Mouse (Mus musculus): ENCODE data around the gene Gm9046.
"Not testable (repeated sequence)": the region's sequence is repeated elsewhere in the genome, so short reads cannot be mapped to it uniquely, and the experiment has no call there.

Gene Gm9046

GRCm38 (mm10) chr10:118343155-118343554 is at the start of gene Gm9046:
Gm9046 (minus strand) TSS chr10:118343255.
- not testable (repeated sequence) for DNase-seq (ENCODE audit: low spot score)

DNA sequence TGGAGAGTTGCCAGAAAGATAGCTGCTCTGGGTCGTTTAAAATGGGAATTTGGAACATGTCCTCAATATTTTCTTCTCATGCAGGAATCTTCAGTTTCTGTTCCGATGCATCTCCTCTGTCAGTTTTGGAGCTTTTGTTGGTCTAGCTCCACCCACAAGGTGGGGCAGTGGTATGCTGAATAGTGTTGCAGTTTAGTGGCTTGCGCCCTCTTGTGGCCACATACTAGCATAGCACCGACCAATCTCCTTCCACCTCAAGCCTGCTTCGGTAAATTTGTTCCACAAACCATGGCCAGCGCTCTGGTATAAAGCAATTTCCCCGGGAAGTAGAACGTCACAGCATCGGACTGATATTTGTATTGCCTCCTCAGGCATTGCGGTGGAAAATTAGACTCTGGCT is 27.4 kb upstream of the Gm9046 start:
- peak; percentile 83 for DNase-seq (ENCODE audit: low spot score)

GRCm38 (mm10) chr10:118369518-118369917 is 26.5 kb upstream of the Gm9046 start:
- no peak for DNase-seq (ENCODE audit: low spot score)

DNA sequence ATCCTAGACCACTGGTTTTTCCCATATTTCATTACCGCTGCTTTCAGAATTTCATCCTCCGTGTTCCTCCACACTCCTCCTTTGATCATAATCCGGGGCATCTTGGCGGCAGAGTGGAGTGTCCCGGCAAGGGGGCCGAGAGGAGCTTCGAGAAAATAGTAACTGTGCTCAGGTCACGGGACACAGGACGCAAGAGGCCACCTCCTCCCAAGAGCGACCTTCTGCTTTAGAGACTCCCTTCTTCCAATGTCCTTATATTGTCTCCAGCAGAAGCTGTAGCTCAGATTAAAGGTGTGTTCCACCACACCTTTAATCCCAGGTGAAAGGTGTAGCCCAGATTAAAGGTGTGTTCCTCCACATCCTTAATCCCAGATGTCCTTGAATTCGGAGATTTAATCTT is 10.9 kb upstream of the Gm9046 start, which contains the start of gene Gm9049:
TSS of gene Gm9049 (minus strand) at position 101 of the 400 bp plus-strand sequence.
- not testable (repeated sequence) for DNase-seq (ENCODE audit: low spot score)

- DNase-seq (ENCODE audit: low spot score): not testable (repeated sequence)
Observed at GRCm38 (mm10) chr10:118348579-118348978, 5.5 kb upstream of the Gm9046 start, which contains the start of gene Gm9048. Gm9048 (minus strand) TSS chr10:118348679.

DNA sequence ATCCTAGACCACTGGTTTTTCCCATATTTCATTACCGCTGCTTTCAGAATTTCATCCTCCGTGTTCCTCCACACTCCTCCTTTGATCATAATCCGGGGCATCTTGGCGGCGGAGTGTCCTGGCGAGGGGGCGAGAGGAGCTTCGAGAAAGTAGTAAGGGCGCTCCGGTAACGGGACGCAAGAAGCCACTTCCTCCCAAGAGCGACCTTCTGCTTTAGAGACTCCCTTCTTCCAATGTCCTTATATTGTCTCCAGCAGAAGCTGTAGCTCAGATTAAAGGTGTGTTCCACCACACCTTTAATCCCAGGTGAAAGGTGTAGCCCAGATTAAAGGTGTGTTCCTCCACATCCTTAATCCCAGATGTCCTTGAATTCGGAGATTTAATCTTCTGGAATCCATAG is 5.3 kb downstream of the Gm9046 start, which contains the start of gene Gm9045:
TSS of gene Gm9045 (minus strand) at position 101 of the 400 bp plus-strand sequence.
- not testable (repeated sequence) for DNase-seq (ENCODE audit: low spot score)

DNA sequence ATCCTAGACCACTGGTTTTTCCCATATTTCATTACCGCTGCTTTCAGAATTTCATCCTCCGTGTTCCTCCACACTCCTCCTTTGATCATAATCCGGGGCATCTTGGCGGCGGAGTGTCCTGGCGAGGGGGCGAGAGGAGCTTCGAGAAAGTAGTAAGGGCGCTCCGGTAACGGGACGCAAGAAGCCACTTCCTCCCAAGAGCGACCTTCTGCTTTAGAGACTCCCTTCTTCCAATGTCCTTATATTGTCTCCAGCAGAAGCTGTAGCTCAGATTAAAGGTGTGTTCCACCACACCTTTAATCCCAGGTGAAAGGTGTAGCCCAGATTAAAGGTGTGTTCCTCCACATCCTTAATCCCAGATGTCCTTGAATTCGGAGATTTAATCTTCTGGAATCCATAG is 10.7 kb downstream of the Gm9046 start, which contains the start of gene Gm9044:
TSS of gene Gm9044 (minus strand) at position 101 of the 400 bp plus-strand sequence.
- not testable (repeated sequence) for DNase-seq (ENCODE audit: low spot score)

DNA sequence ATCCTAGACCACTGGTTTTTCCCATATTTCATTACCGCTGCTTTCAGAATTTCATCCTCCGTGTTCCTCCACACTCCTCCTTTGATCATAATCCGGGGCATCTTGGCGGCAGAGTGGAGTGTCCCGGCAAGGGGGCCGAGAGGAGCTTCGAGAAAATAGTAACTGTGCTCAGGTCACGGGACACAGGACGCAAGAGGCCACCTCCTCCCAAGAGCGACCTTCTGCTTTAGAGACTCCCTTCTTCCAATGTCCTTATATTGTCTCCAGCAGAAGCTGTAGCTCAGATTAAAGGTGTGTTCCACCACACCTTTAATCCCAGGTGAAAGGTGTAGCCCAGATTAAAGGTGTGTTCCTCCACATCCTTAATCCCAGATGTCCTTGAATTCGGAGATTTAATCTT is 16.2 kb downstream of the Gm9046 start, which contains the start of gene Gm9040:
TSS of gene Gm9040 (minus strand) at position 101 of the 400 bp plus-strand sequence.
- DNase-seq (ENCODE audit: low spot score): not testable (repeated sequence)

DNA sequence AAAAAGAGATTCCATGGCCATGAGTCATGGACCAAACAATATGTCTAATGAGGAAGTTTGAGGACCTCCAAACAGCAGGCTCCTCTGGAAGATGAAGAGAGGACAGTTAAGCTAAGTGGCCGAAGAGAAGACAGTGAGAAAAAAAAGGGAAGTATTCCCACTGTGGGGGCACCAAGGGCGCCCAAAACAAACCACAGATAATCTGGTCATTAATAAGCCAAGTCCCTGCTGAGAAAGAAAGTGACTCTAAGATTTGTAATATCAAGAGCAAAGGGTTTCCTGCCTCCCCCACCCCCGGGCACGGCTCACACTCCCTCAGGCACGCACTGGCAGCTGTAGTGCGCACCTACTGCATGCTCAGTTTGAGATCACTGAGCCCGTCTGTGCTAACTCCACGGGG is 24.0 kb downstream of the Gm9046 start:
- no peak for DNase-seq (ENCODE audit: low spot score)

GRCm38 (mm10) chr10:118302133-118302532 is 40.9 kb downstream of the Gm9046 start:
- not testable (repeated sequence) for DNase-seq (ENCODE audit: low spot score)

DNA sequence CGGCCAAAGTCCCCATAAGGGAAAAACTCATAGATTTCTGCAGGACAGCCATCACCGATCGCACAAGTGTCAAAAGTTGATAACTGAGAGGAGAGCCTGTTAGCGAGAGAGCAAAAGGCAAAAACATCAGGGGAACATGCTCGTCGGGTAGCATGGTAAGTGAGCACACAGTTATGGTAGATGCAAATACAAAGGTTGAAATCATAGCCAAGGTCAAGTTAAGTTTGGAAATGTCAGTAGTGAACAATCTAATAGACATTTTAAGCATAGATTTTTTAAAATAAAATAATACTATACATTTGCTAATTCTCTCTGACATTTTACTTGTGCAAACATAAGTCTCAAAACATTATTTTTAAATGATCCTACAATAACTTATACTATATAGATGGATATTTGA is 48.1 kb downstream of the Gm9046 start, which contains the start of gene Iltifb:
TSS of gene Iltifb (minus strand) at position 101 of the 400 bp plus-strand sequence.
- DNase-seq (ENCODE audit: low spot score): no peak

Data from T-cell, adult 2 months (primary cell).